Mouse (Mus musculus) thymus, adult 2 months (tissue): ENCODE measurements around the gene Ltbp1. TPM values are rescaled to one million over a fixed set of nuclear protein-coding genes. Genes with fewer than 3 reads are reported as not detected.

Experiments used
- DNase-seq: peaks from one replicate; pipeline ENCODE4 v3.0.0; 2021
- H3K27ac ChIP-seq: fragments of 200-500 bp; 2 replicates; pipeline ENCODE4 v1.5.1; 2012; ENCODE audit warnings: low read length, control low read depth; ENCODE audit not compliant: control insufficient read depth, insufficient read depth
- H3K27me3 ChIP-seq: fragments of 200-500 bp; 2 replicates; pipeline ENCODE4 v1.6.1; 2012; ENCODE audit warnings: mild to moderate bottlenecking, low read length, moderate library complexity, mixed read lengths; ENCODE audit not compliant: control insufficient read depth, insufficient read depth
- H3K36me3 ChIP-seq: fragments of 200-500 bp; 2 replicates; pipeline ENCODE4 v1.6.1; 2012; ENCODE audit warnings: mild to moderate bottlenecking, low read length, moderate library complexity; ENCODE audit not compliant: control insufficient read depth, insufficient read depth
- H3K4me1 ChIP-seq: fragments of 200-500 bp; replicated peaks from 2 replicates; pipeline ENCODE4 v1.6.1; 2012; ENCODE audit warnings: low read length; ENCODE audit not compliant: control insufficient read depth, insufficient read depth
- H3K4me3 ChIP-seq: fragments of 200-500 bp; 2 replicates; pipeline ENCODE4 v1.5.1; 2012; ENCODE audit warnings: mild to moderate bottlenecking, low read length, control low read depth, moderate library complexity; ENCODE audit not compliant: control insufficient read depth, insufficient read depth
- CTCF ChIP-seq: fragments of 200-500 bp; IDR thresholded peaks from 2 replicates; pipeline ENCODE4 v1.5.1; 2012; ENCODE audit warnings: mild to moderate bottlenecking, control low read depth, low read length, moderate library complexity, borderline replicate concordance; ENCODE audit not compliant: control insufficient read depth, poor library complexity, insufficient read depth; ENCODE audit errors: extremely low read depth
- POLR2A ChIP-seq: fragments of 200-500 bp; IDR thresholded peaks from 2 replicates; pipeline ENCODE4 v1.6.1; 2012; ENCODE audit warnings: mild to moderate bottlenecking, low read length, control low read depth, moderate library complexity; ENCODE audit not compliant: control insufficient read depth, poor library complexity, insufficient read depth; ENCODE audit errors: extremely low read depth
- WGBS: fragments of 180-500 bp; shearing (Covaris S2); methylation state at CpG from one replicate; pipeline ENCODE4 v1.1.7; 2018; 5-methylcytosine and 5-hydroxymethylcytosine counted together
- polyA plus RNA-seq: library from polyadenylated mRNA; depleted of rRNA; stranded (reverse); fragments of >200 nt; gene quantifications from 2 replicates; pipeline ENCODE4 v1.2.3, GENCODE M21; 2012

The Ltbp1 gene
- polyA plus RNA-seq, 1 experiment, result 4.0 TPM

- no peaks in the 10 kb centered on the region for H3K36me3 ChIP-seq
- no peak overlapping the region for H3K4me3 ChIP-seq
- no peaks in the 10 kb centered on the region for H3K27me3 ChIP-seq
- 63% methylated on average over 10 of the region's 10 CpGs for WGBS
- H3K4me1 ChIP-seq, result no peaks in the 10 kb centered on the region
- no peak for TF ChIP-seq POLR2A
- TF ChIP-seq CTCF, result no peak
- no peak overlapping the region for H3K27ac ChIP-seq
- no peak for DNase-seq
Observed at GRCm38 (mm10) chr17:75087296-75087941, 82.1 kb downstream of the Ltbp1 start.

GRCm38 (mm10) chr17:75088232-75088631 lies 82.9 kb downstream of the Ltbp1 start:
- TF ChIP-seq POLR2A, result no peak
- TF ChIP-seq CTCF, result no peak

GRCm38 (mm10) chr17:75088727-75089126 lies 83.4 kb downstream of the Ltbp1 start:
- H3K4me1 ChIP-seq, result no peaks in the 10 kb centered on the region
- no peaks in the 10 kb centered on the region for H3K27me3 ChIP-seq
- no peak overlapping the region for H3K27ac ChIP-seq
- no peak overlapping the region for H3K4me3 ChIP-seq
- DNase-seq, result no peak
- 78% methylated on average over 11 of the region's 11 CpGs for WGBS
- no peaks in the 10 kb centered on the region for H3K36me3 ChIP-seq
- TF ChIP-seq POLR2A (no peak), CTCF (no peak)

More at GRCm38 (mm10) chr17:75088232-75088631, 82.9 kb downstream of the Ltbp1 start:
- DNase-seq, result no peak
- 88% methylated on average over 4 of the region's 4 CpGs for WGBS
- H3K4me3 ChIP-seq, result no peak overlapping the region
- no peaks in the 10 kb centered on the region for H3K36me3 ChIP-seq
- H3K27ac ChIP-seq, result no peak overlapping the region
- H3K4me1 ChIP-seq, result no peaks in the 10 kb centered on the region
- no peaks in the 10 kb centered on the region for H3K27me3 ChIP-seq

- 94% methylated on average over 6 of the region's 6 CpGs for WGBS
- Histone ChIP-seq H3K27me3 (no peaks in the 10 kb centered on the region), H3K36me3 (no peaks in the 10 kb centered on the region), H3K4me3 (no peak overlapping the region), H3K4me1 (no peaks in the 10 kb centered on the region), H3K27ac (no peak overlapping the region)
- TF ChIP-seq CTCF, result no peak
- no peak for TF ChIP-seq POLR2A
- no peak for DNase-seq
Observed at GRCm38 (mm10) chr17:75090556-75090955, 85.2 kb downstream of the Ltbp1 start.

GRCm38 (mm10) chr17:75093563-75093962 lies 88.2 kb downstream of the Ltbp1 start:
- no peaks in the 10 kb centered on the region for H3K27me3 ChIP-seq
- no peak overlapping the region for H3K4me3 ChIP-seq
- no peak overlapping the region for H3K27ac ChIP-seq
- no peaks in the 10 kb centered on the region for H3K4me1 ChIP-seq
- DNase-seq, result no peak
- TF ChIP-seq POLR2A (no peak), CTCF (no peak)
- no peaks in the 10 kb centered on the region for H3K36me3 ChIP-seq
- 72% methylated on average over 3 of the region's 3 CpGs for WGBS

GRCm38 (mm10) chr17:75094591-75094990 lies 89.2 kb downstream of the Ltbp1 start:
- H3K4me1 ChIP-seq, result no peaks in the 10 kb centered on the region

GRCm38 (mm10) chr17:75096727-75097126 lies 91.4 kb downstream of the Ltbp1 start:
- H3K27ac ChIP-seq, result no peak overlapping the region
- no peak for TF ChIP-seq CTCF
- TF ChIP-seq POLR2A, result no peak
- 92% methylated on average over 7 of the region's 7 CpGs for WGBS
- H3K27me3 ChIP-seq, result no peaks in the 10 kb centered on the region
- H3K4me3 ChIP-seq, result no peak overlapping the region
- DNase-seq, result no peak
- H3K4me1 ChIP-seq, result no peaks in the 10 kb centered on the region
- H3K36me3 ChIP-seq, result no peaks in the 10 kb centered on the region

More at GRCm38 (mm10) chr17:75094591-75094990, 89.2 kb downstream of the Ltbp1 start:
- no peak overlapping the region for H3K27ac ChIP-seq
- no peaks in the 10 kb centered on the region for H3K36me3 ChIP-seq
- 91% methylated on average over 9 of the region's 9 CpGs for WGBS
- H3K27me3 ChIP-seq, result no peaks in the 10 kb centered on the region
- no peak for DNase-seq
- TF ChIP-seq CTCF (no peak), POLR2A (no peak)
- no peak overlapping the region for H3K4me3 ChIP-seq
